Mouse (Mus musculus) liver (tissue): ENCODE measurements around the gene Ttll7.

Source experiments
- DNase-seq: peaks from one replicate; pipeline ENCODE4 v3.0.0-alpha.2; 2020; ENCODE audit warnings: mixed read lengths

Ttll7 gene

DNA sequence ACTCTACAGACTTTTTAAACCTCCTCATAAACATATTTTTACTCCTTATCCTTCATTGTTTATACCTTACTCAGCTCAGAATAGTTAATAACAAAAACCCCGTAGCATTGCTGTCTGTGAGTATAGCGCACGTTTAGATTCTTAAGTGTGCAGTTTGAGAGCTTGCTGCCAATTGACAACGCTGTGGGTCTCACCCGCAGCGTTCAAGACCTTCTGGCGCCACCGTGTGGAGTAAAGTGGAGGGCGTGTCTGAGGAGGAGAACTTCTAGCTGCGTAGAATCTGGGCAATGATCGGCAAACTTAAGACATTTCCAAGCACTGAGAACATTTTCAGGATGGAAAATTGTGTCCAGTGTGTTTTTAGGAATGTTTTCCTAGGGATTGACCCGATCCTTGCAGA lies 62.6 kb downstream of the Ttll7 start:
- peak; percentile 74 for DNase-seq

- DNase-seq = no peak
Observed at GRCm38 (mm10) chr3:146917891-146918290, 65.7 kb downstream of the Ttll7 start.

DNA sequence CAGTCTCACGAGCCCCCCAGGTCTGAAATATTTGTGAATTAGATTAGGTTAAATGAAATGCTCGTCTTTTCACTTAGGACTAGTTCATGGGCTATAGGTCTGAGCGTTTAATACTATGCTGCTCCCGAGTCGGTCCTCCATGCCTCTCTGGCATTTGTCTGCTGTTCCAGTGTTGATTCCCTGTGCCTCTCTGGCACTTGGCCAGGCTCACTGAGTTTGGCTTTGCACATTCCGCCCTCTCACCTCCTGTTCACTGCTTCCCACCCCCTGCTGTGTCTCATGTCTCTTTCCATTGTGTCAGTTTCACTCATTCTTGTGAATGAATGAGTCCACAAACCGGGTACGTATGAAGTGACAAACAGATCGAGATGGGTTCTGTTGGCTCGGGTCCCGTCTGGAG lies 66.2 kb downstream of the Ttll7 start:
- no peak for DNase-seq

DNA sequence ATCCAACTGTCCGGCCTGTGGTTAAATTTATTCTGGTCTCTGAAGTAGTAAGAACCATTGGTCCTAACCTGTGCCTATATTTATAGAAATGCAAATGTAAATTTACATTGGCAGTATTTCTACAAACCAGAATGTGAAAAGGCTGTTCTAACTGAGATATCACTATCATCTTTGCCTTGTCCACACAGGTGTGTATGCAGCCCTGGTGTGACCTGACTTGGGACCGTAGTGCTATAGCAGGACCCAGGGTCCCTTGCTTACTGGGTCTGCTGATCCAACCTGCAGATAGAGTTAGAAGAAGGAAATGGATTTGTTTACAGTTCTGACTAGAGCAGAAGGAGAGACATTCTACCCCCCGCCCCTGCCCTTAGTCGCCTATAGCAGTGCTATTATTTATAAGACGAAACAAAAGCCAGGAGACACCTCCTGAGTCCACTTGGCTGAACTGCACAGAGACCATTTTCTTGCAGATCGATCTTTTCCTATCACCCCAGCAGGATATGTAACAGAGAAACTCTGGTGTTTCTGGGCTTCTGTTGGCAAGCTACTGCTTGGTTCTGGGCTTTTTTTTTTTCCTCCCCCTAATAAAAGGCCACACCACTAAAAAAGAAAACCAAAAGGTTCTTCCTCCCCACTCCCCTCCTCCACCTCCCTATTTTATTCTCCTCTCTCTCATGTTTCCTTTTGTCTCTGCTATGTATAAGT lies 75.3 kb downstream of the Ttll7 start:
- no peak for DNase-seq

- no peak for DNase-seq
Observed at GRCm38 (mm10) chr3:146928141-146928540, 76.0 kb downstream of the Ttll7 start.

DNA sequence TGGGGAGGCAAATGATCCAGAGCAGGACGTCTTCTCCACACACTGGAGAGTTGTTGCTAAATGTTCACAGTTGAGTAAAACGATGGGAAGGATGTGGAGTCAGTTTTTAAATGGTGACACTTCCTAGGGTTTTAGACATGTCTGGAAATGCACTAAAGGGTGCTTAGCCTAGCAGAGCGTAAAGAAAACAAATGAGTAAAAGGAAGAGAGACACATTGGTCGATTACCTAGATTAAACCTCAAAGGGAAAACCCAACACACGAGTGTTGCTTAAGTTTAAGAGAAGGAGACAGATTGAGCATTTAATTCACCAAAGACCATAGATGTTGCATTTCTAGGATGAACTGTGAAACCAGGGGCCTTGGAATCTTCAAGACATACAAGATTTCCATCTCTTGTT lies 76.8 kb downstream of the Ttll7 start:
- DNase-seq = no peak

- DNase-seq = no peak
Observed at GRCm38 (mm10) chr3:146931190-146931589, 79.0 kb downstream of the Ttll7 start.

DNA sequence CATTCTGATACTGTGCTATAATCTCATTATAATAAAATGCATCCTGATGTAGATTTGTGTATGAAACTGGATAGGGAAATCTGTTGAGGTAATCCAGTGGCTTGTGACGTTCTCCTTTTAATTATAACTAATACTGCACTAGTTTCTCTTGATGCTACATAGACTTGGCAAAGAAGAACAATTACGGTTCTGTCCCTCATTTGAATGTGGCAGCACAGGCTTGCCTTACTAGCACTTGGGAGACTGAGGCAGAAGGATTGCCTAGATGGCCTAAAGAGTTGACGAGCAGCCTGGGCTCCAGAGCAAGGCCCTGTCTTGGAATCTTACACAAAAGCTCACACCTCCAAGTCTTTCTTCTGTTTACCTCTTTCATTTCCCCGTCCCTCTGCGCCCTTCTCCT lies 80.3 kb downstream of the Ttll7 start:
- no peak for DNase-seq

DNA sequence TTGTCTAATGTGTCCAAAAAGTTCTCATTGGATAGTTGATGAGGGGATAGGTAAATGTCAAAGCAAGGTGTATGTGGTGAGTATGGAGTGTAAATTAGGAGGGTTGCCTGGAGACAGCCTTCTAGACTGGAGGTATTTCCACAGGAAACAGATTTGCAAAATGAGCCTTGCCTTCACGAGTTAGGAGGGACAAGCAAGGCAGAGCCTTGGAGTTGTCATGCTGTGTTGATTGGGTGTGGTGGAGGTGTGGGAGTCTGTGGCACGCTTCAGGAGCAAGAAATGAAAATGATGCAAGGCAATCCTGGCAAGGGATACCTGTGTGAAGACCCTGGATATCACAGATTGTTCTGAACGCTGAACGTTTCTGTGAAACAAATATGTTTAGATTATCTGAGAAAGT lies 84.7 kb downstream of the Ttll7 start:
- DNase-seq = no peak

DNA sequence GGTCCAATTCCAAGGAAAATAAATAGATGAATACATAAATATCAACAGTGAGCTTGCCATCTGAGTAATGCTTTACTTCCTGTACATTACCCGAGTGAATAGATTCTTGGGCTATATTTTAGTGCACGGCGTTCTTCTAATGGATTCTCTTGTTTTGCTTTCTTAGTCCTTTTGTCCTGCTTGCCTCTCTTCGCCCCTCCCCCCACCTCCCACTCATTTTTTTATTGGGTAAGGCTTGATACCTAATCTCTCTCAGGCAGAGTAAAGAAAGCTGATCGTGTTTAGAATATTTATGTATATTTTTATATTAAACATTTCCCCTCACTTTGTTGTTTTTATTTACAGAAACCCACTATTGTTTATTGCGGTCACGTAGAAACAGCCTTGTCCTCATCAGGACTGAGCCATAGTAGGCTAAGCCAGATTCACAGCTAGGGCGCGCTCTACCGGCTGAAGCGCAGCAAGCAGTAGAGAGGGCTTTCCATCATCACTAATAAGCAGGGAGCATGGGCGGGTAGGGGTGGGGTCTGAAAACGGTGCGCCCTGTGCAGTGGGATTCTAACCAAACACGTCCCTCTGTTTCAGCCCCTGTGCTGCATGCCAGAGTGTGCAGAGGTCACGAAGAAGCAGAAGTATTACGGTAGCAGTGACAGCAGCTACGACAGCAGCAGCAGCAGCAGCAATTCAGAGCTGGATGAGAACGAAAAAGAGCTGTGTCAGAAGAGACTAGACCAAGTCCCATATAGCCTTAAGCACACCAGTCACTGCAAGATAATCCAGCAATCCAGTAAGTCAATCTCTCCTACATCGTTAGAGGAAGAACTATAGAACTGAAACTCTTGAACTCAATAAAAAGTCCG lies 87.5 kb downstream of the Ttll7 start:
- peak; percentile 11 for DNase-seq

GRCm38 (mm10) chr3:146943101-146943500 lies 90.9 kb downstream of the Ttll7 start:
- no peak for DNase-seq

DNA sequence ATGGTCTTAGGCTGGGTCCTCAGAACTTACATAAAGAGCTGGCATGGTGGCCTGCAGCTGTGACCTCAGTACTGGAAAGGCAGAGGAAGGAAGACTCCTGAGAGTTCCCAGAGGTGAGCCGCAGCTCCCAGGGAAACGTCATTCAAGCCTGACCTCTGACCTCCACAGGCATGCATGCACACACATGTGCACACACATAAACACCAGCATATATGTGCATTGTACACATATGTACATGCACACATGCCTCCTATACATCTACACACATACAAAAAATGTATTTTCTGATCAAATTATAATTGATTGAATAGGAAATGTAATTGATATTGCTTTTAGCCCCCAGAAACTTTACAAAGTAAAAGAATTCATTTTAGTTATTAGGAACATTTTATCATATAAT lies 93.2 kb downstream of the Ttll7 start:
- no peak for DNase-seq

DNA sequence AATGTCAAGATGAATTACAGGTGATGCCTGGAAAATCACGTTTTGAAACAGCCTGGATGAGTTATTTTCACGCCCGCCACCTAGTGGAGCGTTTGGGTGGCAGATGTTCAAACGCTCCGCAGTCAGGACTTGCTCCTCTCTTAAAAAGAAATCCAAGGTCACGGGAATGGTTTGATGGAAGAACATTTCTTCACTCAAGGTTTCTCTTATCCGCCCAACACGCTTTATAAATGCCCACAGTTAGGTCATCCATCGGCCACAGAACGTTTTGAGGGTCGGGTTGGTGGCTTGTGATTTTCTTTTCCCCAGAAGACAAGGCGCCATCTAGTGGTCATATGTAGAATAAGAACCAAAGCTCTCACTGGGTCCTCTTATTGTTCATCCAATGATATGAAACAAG lies 93.7 kb downstream of the Ttll7 start:
- DNase-seq = peak; percentile 52

- no peak for DNase-seq
Observed at GRCm38 (mm10) chr3:146946641-146947040, 94.5 kb downstream of the Ttll7 start.

DNA sequence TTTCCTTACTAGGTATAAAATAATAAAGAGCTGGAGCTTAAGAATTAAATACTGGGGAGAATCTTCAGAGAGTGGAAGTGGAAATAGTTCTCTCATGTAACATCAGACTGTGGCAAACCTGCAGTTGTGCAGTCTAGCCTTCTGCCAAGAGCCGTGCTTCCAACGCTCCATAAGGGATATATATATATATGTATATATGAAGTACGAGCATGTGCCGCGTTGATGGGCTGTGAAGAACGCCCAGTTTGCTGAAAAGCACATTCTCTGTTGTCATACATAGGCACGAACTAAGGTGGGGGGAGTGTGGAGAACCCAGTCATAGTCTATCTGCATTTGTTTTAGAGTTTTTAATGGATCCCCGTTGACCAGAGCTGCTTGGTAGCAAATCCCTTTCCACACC lies 104.6 kb downstream of the Ttll7 start:
- no peak for DNase-seq

DNA sequence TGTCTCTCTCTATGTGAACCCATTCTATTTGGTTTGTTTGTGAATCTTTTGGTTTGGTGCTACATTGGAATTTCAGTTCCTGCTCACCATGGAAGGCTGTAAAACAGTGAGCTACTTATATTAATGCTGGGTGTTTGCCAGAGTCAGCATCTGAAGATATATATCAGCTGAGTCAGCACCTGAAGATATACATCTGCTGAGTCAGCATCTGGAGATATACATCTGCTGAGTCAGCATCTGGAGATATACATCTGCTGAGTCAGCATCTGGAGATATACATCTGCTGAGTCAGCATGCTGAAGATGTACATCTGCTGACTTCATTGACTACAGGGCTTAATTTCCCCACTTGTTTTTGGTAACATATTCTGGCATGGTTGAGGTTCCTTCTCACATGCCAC lies 110.7 kb downstream of the Ttll7 start:
- no peak for DNase-seq

GRCm38 (mm10) chr3:146964384-146964783 lies 112.2 kb downstream of the Ttll7 start:
- DNase-seq = no peak

DNA sequence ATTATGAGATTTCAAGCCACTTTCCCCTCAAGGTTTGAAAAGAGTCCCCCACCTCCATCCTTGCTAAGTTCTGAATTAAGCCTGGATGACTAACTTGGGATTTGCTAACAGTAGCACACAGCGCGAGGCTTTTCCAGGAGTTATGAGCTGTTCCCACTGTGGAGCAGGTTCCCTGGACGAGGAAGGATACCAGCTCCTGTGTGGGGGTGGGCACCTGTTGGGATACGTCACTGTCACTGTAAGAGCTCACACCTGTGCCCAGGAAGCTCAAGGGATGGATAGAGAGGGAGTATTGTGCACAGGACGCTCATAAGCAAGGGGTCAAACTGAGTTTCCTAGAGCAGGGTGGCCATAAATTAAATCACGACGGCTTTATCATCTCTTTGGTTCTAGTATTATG lies 115.1 kb downstream of the Ttll7 start:
- DNase-seq = no peak

DNA sequence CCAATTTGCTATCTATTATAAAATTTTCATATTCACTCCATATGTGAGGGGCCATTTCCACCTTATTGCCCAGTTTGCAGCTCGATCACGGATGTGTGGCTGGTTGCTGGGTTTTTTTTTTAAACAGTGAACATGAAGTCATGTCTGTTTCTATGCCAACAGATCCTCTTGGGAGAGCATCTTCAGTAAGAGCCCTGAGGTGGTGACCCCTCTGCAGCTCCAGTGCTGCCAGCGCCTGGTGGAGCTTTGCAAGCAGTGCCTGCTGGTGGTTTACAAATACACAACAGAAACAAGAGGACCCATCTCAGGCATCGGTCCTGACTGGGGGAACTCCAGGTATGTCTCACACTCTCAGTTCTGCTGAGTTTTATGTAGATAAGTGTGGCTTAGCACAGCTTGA lies 115.7 kb downstream of the Ttll7 start:
- no peak for DNase-seq

GRCm38 (mm10) chr3:146978272-146978671 lies 126.1 kb downstream of the Ttll7 start:
- no peak for DNase-seq

DNA sequence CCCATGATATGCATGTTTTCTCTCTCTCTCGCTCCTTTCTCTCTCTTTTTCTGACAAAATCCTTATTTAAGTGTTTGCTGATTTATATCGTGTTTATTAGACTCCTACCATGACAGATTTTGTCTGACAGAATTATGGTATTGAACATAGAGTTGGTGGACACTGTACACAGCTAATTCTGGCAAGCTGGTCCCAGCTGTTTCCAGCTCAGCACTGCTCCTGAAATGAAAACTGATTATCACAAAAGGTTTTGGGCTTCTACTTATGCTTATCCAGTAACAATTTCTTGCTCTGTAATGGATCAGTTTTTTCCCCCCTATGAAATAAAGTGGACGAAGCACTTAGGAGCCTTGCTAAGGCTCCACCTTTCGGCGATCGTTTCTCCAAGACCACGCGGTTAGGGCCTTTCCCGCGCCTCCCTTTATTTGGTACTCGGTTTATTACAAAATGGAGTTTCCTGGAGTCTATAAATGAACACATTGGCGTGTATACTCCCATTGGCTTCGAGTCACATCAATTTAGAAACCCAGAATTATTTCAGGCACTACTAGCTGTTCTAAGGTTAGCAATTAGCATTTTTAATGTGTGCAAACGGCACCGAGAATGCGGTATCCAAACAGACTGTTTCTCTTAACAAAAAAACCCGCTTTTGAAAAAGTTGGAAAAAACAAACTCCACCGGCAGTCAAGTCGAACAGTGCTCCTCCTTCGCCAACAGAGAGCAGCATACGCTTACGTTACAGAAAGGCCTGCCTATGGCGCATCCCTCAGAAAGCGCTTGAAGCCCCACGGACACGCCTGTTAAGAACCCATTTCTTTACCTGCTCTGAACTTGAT lies 141.9 kb downstream of the Ttll7 start:
- peak; percentile 16 for DNase-seq

GRCm38 (mm10) chr3:146994670-146995415 lies 142.7 kb downstream of the Ttll7 start:
- DNase-seq = no peak

DNA sequence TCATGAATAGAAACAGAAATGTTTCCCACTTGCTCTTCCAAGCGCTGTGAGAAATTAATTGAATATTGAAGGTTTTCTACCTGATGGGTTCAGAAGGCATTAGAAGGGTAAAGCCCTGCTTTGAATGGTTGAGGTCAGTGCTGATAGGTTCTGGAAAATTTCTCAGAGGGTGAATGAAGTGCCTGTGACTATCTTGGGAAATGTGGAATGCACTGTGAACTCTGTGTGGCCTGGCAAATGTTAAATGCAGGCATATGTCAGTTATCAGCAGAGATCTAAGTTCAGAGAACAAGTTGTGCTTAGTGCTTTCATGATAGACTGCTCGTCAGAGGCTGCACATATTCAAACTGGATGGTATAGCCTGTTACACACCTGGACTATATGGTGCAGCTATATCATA lies 147.0 kb downstream of the Ttll7 start:
- no peak for DNase-seq
